Mouse (Mus musculus): ENCODE measurements around the gene Wfdc12. TPM values are rescaled to one million over a fixed set of nuclear protein-coding genes. Genes with fewer than 3 reads are reported as not detected.

Gene Wfdc12
- polyA plus RNA-seq, 1 experiment = 4.4 TPM

- Histone ChIP-seq H3K4me1 (ENCODE audit: control insufficient read depth, insufficient read depth, low read length) (peaks cover 11% of the 10 kb centered on the region), H3K4me3 (replicated peaks; ENCODE audit: extremely low read depth, low read depth, low read length) (no peak overlapping the region)
- DNase-seq = no peak
- TF ChIP-seq POLR2A (IDR thresholded peaks at IDR 0.05; ENCODE audit: borderline replicate concordance, extremely low read depth, low read depth, low read length) (no peak), CTCF (IDR thresholded peaks at IDR 0.05; ENCODE audit: insufficient read depth, low read length) (no peak)
- WGBS = 66% methylated on average over 10 of the region's 10 CpGs
These were observed 45.9 kb downstream of the Wfdc12 start for GRCm38 (mm10) chr2:164144541-164144940.

- TF ChIP-seq POLR2A (IDR thresholded peaks at IDR 0.05; ENCODE audit: borderline replicate concordance, extremely low read depth, low read depth, low read length) = no peak
- no peak for TF ChIP-seq CTCF (IDR thresholded peaks at IDR 0.05; ENCODE audit: insufficient read depth, low read length)
- H3K4me3 ChIP-seq (replicated peaks; ENCODE audit: extremely low read depth, low read depth, low read length) = no peak overlapping the region
- no peak for DNase-seq
- WGBS = 64% methylated on average over 6 of the region's 6 CpGs
- H3K4me1 ChIP-seq (ENCODE audit: control insufficient read depth, insufficient read depth, low read length) = peaks cover 11% of the 10 kb centered on the region
These were observed 46.4 kb downstream of the Wfdc12 start for GRCm38 (mm10) chr2:164144025-164144424.

GRCm38 (mm10) chr2:164142021-164142420 lies 48.4 kb downstream of the Wfdc12 start:
- 43% methylated on average over 10 of the region's 10 CpGs for WGBS
- Histone ChIP-seq H3K4me1 (ENCODE audit: control insufficient read depth, insufficient read depth, low read length) (peaks cover 11% of the 10 kb centered on the region), H3K4me3 (replicated peaks; ENCODE audit: extremely low read depth, low read depth, low read length) (no peak overlapping the region)
- TF ChIP-seq CTCF (IDR thresholded peaks at IDR 0.05; ENCODE audit: insufficient read depth, low read length) = no peak
- no peak for TF ChIP-seq POLR2A (IDR thresholded peaks at IDR 0.05; ENCODE audit: borderline replicate concordance, extremely low read depth, low read depth, low read length)
- no peak for DNase-seq

Other genes starting within 250 kb of the Wfdc12 start
- gene Ywhab, start 195.6 kb downstream of the Wfdc12 start, polyA plus RNA-seq (2012; rRNA removed) = 39.4 and 52.8 TPM in 2 replicates
- gene Pabpc1l, start 165.2 kb downstream of the Wfdc12 start, polyA plus RNA-seq (2012; rRNA removed) = 0.40 and 0.50 TPM in 2 replicates
- gene Stk4, start 120.3 kb downstream of the Wfdc12 start, polyA plus RNA-seq (2012; rRNA removed) = 22.0 and 31.3 TPM in 2 replicates
- 43.5 and 48.8 TPM in 2 replicates for gene Tomm34, start 119.4 kb downstream of the Wfdc12 start, polyA plus RNA-seq (2012; rRNA removed)
- 0.07 and 0.21 TPM in 2 replicates for gene Kcns1, start 19.5 kb downstream of the Wfdc12 start, polyA plus RNA-seq (2012; rRNA removed)
- 0.27 and 16.2 TPM in 2 replicates for gene Wfdc5, start 7.9 kb downstream of the Wfdc12 start, polyA plus RNA-seq (2012; rRNA removed)
- gene Wfdc15a, start 9.5 kb upstream of the Wfdc12 start, polyA plus RNA-seq (2012; rRNA removed) = not detected in 2 replicates
- gene Wfdc15b, start 31.1 kb upstream of the Wfdc12 start, polyA plus RNA-seq (2012; rRNA removed) = 0.34 TPM in 1 of 2 replicates, not detected in the other
- gene Svs2, start 47.9 kb upstream of the Wfdc12 start, polyA plus RNA-seq (2012; rRNA removed) = not detected in 2 replicates
- not detected in 2 replicates for gene Svs3b, start 66.0 kb upstream of the Wfdc12 start, polyA plus RNA-seq (2012; rRNA removed)
- not detected in 2 replicates for gene Svs4, start 87.9 kb upstream of the Wfdc12 start, polyA plus RNA-seq (2012; rRNA removed)
- not detected in 2 replicates for gene Svs3a, start 98.7 kb upstream of the Wfdc12 start, polyA plus RNA-seq (2012; rRNA removed)
- gene Svs6, start 126.1 kb upstream of the Wfdc12 start, polyA plus RNA-seq (2012; rRNA removed) = not detected in 2 replicates
- not detected in 2 replicates for gene Svs5, start 142.1 kb upstream of the Wfdc12 start, polyA plus RNA-seq (2012; rRNA removed)
- 64.8 and 662 TPM in 2 replicates for gene Slpi, start 198.5 kb upstream of the Wfdc12 start, polyA plus RNA-seq (2012; rRNA removed)
- 86.8 and 101 TPM in 2 replicates for gene Rbpjl, start 212.5 kb upstream of the Wfdc12 start, polyA plus RNA-seq (2012; rRNA removed)
- gene Matn4, start 214.6 kb upstream of the Wfdc12 start, polyA plus RNA-seq (2012; rRNA removed) = 78.0 and 80.1 TPM in 2 replicates

Data from lung, adult 2 months (tissue).